Mouse (Mus musculus): ENCODE data around the gene Ankrd7. TPM values are rescaled to one million over a fixed set of nuclear protein-coding genes. Genes with fewer than 3 reads are reported as not detected.
A peak's percentile ranks its signal among the peaks of the same experiment; 100 is the strongest.
"Not testable (repeated sequence)": the region's sequence is repeated elsewhere in the genome, so short reads cannot be mapped to it uniquely, and the experiment has no call there.

The Ankrd7 gene
- not detected for total RNA-seq (2021)
- long read RNA-seq, experiment 1, result 0 reads
- long read RNA-seq, experiment 2, result 0 reads

GRCm38 (mm10) chr6:18866018-18866417 lies at the start of gene Ankrd7:
Gene Ankrd7, plus strand, starts transcription at chr6:18866318.
- no peak for DNase-seq (ENCODE audit: low spot score in 2 of 2)

DNA sequence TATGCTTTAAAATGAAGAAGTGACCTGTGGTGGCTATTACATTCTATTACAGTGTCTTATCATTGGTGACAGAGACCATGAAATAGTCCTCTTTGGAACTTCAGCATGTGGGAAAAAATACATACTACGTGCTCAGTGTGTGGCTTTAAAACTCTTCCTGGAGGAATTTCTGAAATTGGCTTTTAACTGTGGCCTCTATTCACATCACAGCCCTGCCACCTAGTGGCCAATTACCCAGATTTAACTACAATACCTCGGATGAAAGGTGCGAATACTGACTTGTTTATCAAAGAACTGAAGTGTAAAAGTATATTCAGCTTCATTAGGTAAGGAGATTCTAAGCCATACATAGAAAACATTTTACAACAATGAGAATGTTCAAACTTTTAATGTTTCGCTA lies 46.8 kb upstream of the Ankrd7 start:
- peak; percentile 43 to 54 for DNase-seq (ENCODE audit: low spot score in 2 of 2)

GRCm38 (mm10) chr6:18820246-18820645 lies 45.9 kb upstream of the Ankrd7 start:
- no peak for DNase-seq (ENCODE audit: low spot score in 2 of 2)

DNA sequence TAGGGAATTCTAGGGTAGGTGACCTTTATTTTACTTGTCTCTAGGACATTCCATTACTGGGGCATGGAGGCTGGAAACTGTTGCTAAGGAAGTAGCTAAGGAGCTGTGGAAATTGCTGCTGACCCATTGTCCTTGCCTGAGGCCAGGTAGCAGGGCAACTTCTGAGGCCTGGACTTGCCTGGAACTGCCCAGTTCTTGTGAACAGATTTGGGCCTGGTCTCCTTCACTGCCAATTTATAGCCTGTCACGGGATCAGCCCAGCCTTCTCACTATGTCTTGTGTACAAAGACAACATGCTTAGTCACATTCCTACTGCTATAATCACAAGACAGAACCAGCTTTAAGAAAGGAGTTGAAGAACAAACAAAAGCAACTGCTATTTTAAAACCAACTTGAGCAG lies 43.3 kb upstream of the Ankrd7 start:
- no peak for DNase-seq (ENCODE audit: low spot score in 2 of 2)

- DNase-seq (ENCODE audit: low spot score in 2 of 2), result no peak
Observed at GRCm38 (mm10) chr6:18832958-18833357, 33.2 kb upstream of the Ankrd7 start.

DNA sequence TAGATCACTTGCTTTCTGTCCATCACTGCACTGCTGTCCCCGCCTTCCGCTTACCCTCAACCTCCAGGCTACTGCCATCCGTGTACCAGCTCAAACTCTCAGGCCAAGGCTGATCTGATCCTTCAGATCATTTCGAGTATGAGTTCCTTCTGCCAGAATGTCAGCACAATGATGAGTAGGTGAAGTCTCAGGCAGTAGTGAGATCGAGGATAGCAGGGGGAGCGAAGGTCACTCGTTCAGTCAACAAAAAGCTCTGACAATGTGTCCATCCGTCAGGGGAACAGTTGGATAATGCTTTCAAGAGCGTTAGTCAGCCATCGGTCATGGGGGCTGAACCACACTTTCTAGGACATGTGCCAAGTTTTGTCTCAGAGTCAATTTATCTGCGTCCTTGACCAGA lies 21.6 kb upstream of the Ankrd7 start:
- not testable (repeated sequence) for DNase-seq (ENCODE audit: low spot score in 2 of 2)

GRCm38 (mm10) chr6:18845571-18845970 lies 20.5 kb upstream of the Ankrd7 start:
- not testable (repeated sequence) for DNase-seq (ENCODE audit: low spot score in 2 of 2)

GRCm38 (mm10) chr6:18848051-18848701 lies 17.9 kb upstream of the Ankrd7 start, which contains the start of gene Lsm8:
Gene Lsm8, plus strand, starts transcription at chr6:18848579.
- peak; percentile 94 to 96 for DNase-seq (ENCODE audit: low spot score in 2 of 2)

- no peak for DNase-seq (ENCODE audit: low spot score in 2 of 2)
Observed at GRCm38 (mm10) chr6:18848702-18849061, 17.4 kb upstream of the Ankrd7 start.

- no peak for DNase-seq (ENCODE audit: low spot score in 2 of 2)
Observed at GRCm38 (mm10) chr6:18855323-18855722, 10.8 kb upstream of the Ankrd7 start.

DNA sequence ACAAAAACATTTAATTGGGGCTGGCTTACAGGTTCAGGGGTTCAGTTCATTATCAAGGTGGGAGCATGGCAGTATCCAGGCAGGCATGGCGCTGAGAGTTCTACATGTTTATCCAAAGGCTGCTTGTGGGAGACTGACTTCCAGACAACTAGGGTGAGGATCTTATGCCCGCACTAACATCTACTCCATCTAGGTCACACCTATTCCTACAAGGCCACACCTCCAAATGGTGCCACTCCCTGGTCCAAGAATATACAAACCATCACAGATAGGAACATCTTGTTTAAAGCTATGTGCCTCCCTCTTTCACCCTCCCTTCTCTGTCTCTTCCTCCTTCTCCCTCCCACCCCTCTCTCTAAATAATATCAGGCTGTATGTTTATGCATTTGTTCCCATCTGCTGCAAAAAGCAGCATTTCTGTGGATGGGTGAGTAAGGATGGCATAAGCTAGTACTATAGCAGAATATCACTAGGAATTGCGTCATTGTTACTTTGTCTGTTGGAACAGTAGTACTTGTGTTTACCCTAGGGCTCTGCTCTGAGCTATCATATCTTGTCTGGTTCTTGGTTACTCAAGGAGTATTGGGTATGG lies 9.5 kb upstream of the Ankrd7 start:
- no peak for DNase-seq (ENCODE audit: low spot score in 2 of 2)

DNA sequence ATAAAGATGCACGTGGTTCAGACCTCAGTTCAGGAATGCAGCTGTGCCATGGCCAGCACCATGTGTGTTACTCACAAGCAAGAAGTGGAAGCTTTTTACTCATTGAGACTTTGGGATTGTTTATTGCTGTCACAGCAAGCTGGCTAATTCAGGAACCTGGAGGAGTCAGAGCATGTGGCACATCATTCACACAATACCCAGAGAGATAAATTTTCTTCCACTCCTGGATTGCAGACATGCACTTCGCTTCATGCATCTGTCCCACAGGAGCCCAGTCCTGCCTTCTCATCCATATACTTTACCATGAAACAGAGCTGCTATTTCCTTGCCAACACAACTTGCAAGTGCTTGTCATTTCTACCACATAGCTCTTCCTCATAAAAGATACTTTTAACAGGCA lies 22.9 kb downstream of the Ankrd7 start:
- DNase-seq (ENCODE audit: low spot score in 2 of 2), result no peak

GRCm38 (mm10) chr6:18894142-18894541 lies 28.0 kb downstream of the Ankrd7 start:
- DNase-seq (ENCODE audit: low spot score in 2 of 2), result no peak

GRCm38 (mm10) chr6:18907173-18907572 lies 41.1 kb downstream of the Ankrd7 start:
- no peak for DNase-seq (ENCODE audit: low spot score in 2 of 2)

- DNase-seq (ENCODE audit: low spot score in 2 of 2), result no peak
Observed at GRCm38 (mm10) chr6:18913179-18913578, 47.1 kb downstream of the Ankrd7 start.

GRCm38 (mm10) chr6:18916021-18916420 lies 49.9 kb downstream of the Ankrd7 start:
- no peak for DNase-seq (ENCODE audit: low spot score in 2 of 2)

- no peak for DNase-seq (ENCODE audit: low spot score in 2 of 2)
Observed at GRCm38 (mm10) chr6:18916471-18916870, 50.4 kb downstream of the Ankrd7 start.

Other genes with a start within 250 kb of the Ankrd7 start
- 10 to 100 TPM; 16.9 to 20.8 TPM for gene Lsm8, start 17.7 kb upstream of the Ankrd7 start, total RNA-seq (2021)

Measured in adrenal gland, adult 18-20 months (tissue).